Mouse (Mus musculus): ENCODE measurements around the gene Fam149b.

- TF ChIP-seq GATA1 (IDR thresholded peaks at IDR 0.05; ENCODE audit: low read length) (no peak), TAL1 (IDR thresholded peaks at IDR 0.05; ENCODE audit: low read length) (no peak)
Measured at GRCm38 (mm10) chr14:20398864-20399263, 50.9 kb downstream of the Fam149b start.
